Mouse (Mus musculus) gastrocnemius, adult 2 months (tissue): ENCODE measurements around the gene Vmn2r47. TPM values are rescaled to one million over a fixed set of nuclear protein-coding genes. Genes with fewer than 3 reads are reported as not detected.
"Not testable (repeated sequence)": the region's sequence is repeated elsewhere in the genome, so short reads cannot be mapped to it uniquely, and the experiment has no call there.

Source experiments
- DNase-seq: peaks from one replicate; pipeline ENCODE4 v3.0.0; 2022
- H3K27ac ChIP-seq: fragments of 200-600 bp; 2 replicates; pipeline ENCODE4 v1.8.1; 2022; ENCODE audit warnings: mild to moderate bottlenecking
- H3K4me3 ChIP-seq: fragments of 200-600 bp; 2 replicates; pipeline ENCODE4 v1.8.1; 2022; ENCODE audit warnings: mild to moderate bottlenecking, moderate library complexity
- intact Hi-C: fragments of 180-260 bp; cut with DNase I; formaldehyde crosslinking; loops from one replicate; pipeline ENCODE4 v1.15.1; 2025
- long read RNA-seq, 2 experiments: library from polyadenylated mRNA; stranded (forward); transcript quantifications; one replicate each; pipeline ENCODE4 v2.0.0; 2021
- total RNA-seq, 2 experiments: library from RNA; stranded (reverse); gene quantifications; 2 replicates each; pipeline ENCODE4 v1.2.3; 2021

The Vmn2r47 gene
- not detected for total RNA-seq
- long read RNA-seq, experiment 1 = 0 reads
- long read RNA-seq, experiment 2 = 0 reads

DNA sequence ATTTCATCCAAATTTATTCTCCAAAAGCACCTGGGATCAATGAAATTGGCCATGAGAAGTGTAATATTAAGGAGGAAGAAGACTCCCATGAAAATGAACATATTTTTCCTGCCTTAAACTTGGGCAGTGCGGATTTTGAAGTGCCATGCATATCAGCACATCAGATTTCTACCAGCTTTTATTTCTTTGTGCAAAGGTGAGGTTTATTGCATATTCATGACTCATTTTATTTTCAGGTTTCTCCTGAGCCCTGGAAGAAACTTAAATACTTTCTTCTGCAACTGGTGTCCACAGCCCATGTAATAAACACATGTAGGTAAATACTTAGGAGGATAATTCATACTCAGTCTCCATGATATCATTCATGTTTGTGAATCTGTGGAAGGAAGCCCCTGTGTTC lies at the start of gene Vmn2r47:
TSS of gene Vmn2r47 (minus strand) at position 101 of the 400 bp plus-strand sequence.
- H3K4me3 ChIP-seq, intact Hi-C loops, DNase-seq, H3K27ac ChIP-seq: not testable (repeated sequence)

DNA sequence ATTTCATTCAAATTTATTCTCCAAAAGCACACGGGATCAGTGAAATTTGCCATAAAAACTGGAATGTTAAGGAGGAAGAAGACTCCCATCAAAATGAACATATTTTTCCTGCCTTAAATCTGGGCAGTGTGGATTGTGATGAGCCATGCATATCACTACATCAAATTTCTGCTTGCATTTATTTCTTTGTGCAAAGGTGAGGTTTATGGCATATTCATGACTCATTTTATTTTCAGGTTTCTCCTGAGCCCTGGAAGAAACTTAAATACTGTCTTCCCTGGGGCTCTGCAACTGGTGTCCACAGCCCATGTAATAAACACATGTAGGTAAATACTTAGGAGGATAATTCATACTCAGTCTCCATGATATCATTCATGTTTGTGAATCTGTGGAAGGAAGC lies 70.7 kb downstream of the Vmn2r47 start, which contains the start of gene Vmn2r46:
TSS of gene Vmn2r46 (minus strand) at position 101 of the 400 bp plus-strand sequence.
- H3K4me3 ChIP-seq, intact Hi-C loops, H3K27ac ChIP-seq, DNase-seq: not testable (repeated sequence)

Other genes starting within 250 kb of the Vmn2r47 start
- gene Vmn2r46, start 70.8 kb downstream of the Vmn2r47 start, total RNA-seq = not detected
- not detected for gene Vmn2r48, start 112.3 kb upstream of the Vmn2r47 start, total RNA-seq
- not detected for gene Vmn2r49, start 150.9 kb upstream of the Vmn2r47 start, total RNA-seq
- not detected for gene Vmn2r50, start 212.0 kb upstream of the Vmn2r47 start, total RNA-seq